ENCODE assay signal across 17 mouse cellular contexts in the genomic region with DNA sequence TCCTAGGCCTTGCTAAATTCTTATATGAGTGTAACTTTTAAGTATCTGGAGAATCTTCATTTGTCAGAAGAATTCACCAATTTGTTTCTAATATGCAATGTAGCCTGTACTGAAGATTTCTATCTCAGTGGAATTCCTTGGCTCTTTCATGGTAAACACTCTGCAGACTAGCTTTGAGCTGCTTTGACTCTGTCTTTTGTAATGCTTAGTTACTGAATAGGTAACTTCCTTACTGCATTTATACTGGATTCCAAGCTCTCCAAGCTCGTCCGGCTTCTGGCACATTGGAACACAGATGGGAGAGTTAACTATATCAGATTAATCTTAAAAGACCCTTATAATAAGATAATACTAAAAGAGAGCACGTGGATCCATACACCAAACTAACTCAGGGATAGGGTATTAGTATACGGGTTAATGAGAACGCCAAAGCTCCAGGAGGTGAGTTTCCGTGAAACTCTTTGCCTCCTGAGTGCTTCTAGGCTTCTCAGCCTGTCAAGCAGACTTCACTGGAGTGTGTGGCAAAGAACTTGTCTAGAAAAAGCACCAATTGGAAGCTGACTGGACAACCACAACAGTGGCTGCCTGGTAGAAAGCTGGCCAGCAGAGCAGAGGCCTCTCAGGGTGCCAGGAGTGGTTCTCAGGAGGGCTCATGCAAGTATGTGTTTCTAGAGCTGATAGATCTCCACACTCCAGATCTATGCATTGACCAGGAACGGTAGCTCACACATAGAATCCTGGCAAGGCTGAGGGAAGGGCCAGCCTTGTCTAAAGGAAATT. TPM values are rescaled to one million over a fixed set of nuclear protein-coding genes. Genes with fewer than 3 reads are reported as not detected.
"Had no signal": no experiment of that assay in that cellular context is flagged by ENCODE, and none has a peak within 500 bp of the region (broad histone marks: within the 10 kb centered on the region; RNA-seq: fewer than 3 reads in every experiment).

No protein-coding gene starts in this region.

- DNase-seq: kidney, adult 2 months; kidney, postnatal 25 days; layer of hippocampus, adult 9-11 months; layer of hippocampus, postnatal 36 days; liver, embryonic 13.5 days; liver, postnatal 0 days; midbrain, embryonic 14.5 days; retina, postnatal 1 day; right cerebral cortex, postnatal 4 days; spleen, adult 18-20 months; thymus, adult 2 months; thymus, postnatal 25 days had no signal

RNA-seq across cellular contexts. Expression of a gene that starts 21.8 kb away (rescaled TPM):
- total RNA-seq: layer of hippocampus, postnatal 36 days; left cerebral cortex, adult 8-10 months; left cerebral cortex, postnatal 25 days; megakaryocyte, adult 5-6 weeks; monocyte, adult 5-6 weeks; neutrophil, adult 5-6 weeks had no signal
